Mouse (Mus musculus): ENCODE data around the gene Usp40. TPM values are rescaled to one million over a fixed set of nuclear protein-coding genes. Genes with fewer than 3 reads are reported as not detected.

Usp40 gene
- polyA plus RNA-seq, 1 experiment from 2014 or later = 32.8 TPM

GRCm38 (mm10) chr1:87908736-87909135 lies 99.6 kb downstream of the Usp40 start:
- no peak for ATAC-seq (ENCODE audit: insufficient number of reproducible peaks, insufficient read depth, low FRiP score, low read depth)
- no peak overlapping the region for H3K27ac ChIP-seq (replicated peaks in 1 of 2; ENCODE audit: control insufficient read depth in 1 of 2, insufficient read depth in 1 of 2, low read depth in 2 of 2, low read length in 2 of 2)
- no peaks in the 10 kb centered on the region for H3K9me3 ChIP-seq (ENCODE audit: control insufficient read depth, low read length)
- H3K4me1 ChIP-seq (ENCODE audit: control insufficient read depth in 2 of 2, insufficient read depth in 2 of 2, low read length in 2 of 2) = peaks cover 2 to 18% of the 10 kb centered on the region in 2 experiments; a peak in 3 of 4 replicates
- no peak overlapping the region for H3K9ac ChIP-seq (ENCODE audit: low read length)
- no peak overlapping the region for H3K4me2 ChIP-seq (ENCODE audit: low read length)
- H3K27me3 ChIP-seq (ENCODE audit: control insufficient read depth, insufficient read depth, low read length) = no peaks in the 10 kb centered on the region
- 88% methylated on average over 3 of the region's 3 CpGs for WGBS
- H3K4me3 ChIP-seq (ENCODE audit: control insufficient read depth in 1 of 2, insufficient read depth in 1 of 2, low read depth in 1 of 2, low read length in 2 of 2) = no peak overlapping the region
- peaks cover 11% of the 10 kb centered on the region; the same call in 1 of the 2 replicates for H3K36me3 ChIP-seq (ENCODE audit: control insufficient read depth, insufficient read depth, low read length)

DNA sequence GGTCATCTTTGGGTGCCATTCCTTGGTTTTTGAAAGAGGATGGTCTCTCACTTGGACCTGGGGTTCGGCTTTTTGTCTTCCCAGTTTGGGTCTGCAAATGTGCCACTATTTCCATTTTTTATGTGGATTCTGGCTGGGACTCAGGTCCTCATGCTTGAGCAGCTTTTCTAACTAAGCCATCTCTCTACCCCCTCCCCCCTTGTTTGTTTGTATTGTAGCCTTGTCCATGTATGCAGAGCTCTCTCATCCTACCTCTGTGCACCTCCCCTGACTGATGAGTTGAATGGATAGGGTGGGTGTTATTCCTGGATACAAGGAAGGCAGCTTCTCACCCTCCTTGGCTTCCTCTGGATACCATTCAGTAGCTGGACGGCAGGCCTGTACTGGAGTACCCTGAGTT lies 100.3 kb downstream of the Usp40 start:
- H3K4me2 ChIP-seq (ENCODE audit: low read length) = no peak overlapping the region
- no peak overlapping the region for H3K9ac ChIP-seq (ENCODE audit: low read length)
- peaks cover 11% of the 10 kb centered on the region; the same call in 1 of the 2 replicates for H3K36me3 ChIP-seq (ENCODE audit: control insufficient read depth, insufficient read depth, low read length)
- peaks cover 2 to 15% of the 10 kb centered on the region in 2 experiments; a peak in 3 of 4 replicates for H3K4me1 ChIP-seq (ENCODE audit: control insufficient read depth in 2 of 2, insufficient read depth in 2 of 2, low read length in 2 of 2)
- H3K27ac ChIP-seq (replicated peaks in 1 of 2; ENCODE audit: control insufficient read depth in 1 of 2, insufficient read depth in 1 of 2, low read depth in 2 of 2, low read length in 2 of 2) = no peak overlapping the region
- whole genome bisulfite sequencing = 89% methylated on average over 2 of the region's 2 CpGs
- H3K27me3 ChIP-seq (ENCODE audit: control insufficient read depth, insufficient read depth, low read length) = no peaks in the 10 kb centered on the region
- ATAC-seq (ENCODE audit: insufficient number of reproducible peaks, insufficient read depth, low FRiP score, low read depth) = no peak
- H3K9me3 ChIP-seq (ENCODE audit: control insufficient read depth, low read length) = no peaks in the 10 kb centered on the region
- no peak overlapping the region for H3K4me3 ChIP-seq (ENCODE audit: control insufficient read depth in 1 of 2, insufficient read depth in 1 of 2, low read depth in 1 of 2, low read length in 2 of 2)

GRCm38 (mm10) chr1:87906361-87906956 lies 101.9 kb downstream of the Usp40 start:
- no peak overlapping the region for H3K4me3 ChIP-seq (ENCODE audit: control insufficient read depth in 1 of 2, insufficient read depth in 1 of 2, low read depth in 1 of 2, low read length in 2 of 2)
- no peaks in the 10 kb centered on the region for H3K27me3 ChIP-seq (ENCODE audit: control insufficient read depth, insufficient read depth, low read length)
- no peak overlapping the region for H3K9ac ChIP-seq (ENCODE audit: low read length)
- H3K4me1 ChIP-seq (ENCODE audit: control insufficient read depth in 2 of 2, insufficient read depth in 2 of 2, low read length in 2 of 2) = peaks cover 3 to 9% of the 10 kb centered on the region in 2 experiments
- H3K4me2 ChIP-seq (ENCODE audit: low read length) = no peak overlapping the region
- peaks cover 11% of the 10 kb centered on the region; the same call in 1 of the 2 replicates for H3K36me3 ChIP-seq (ENCODE audit: control insufficient read depth, insufficient read depth, low read length)
- no peaks in the 10 kb centered on the region for H3K9me3 ChIP-seq (ENCODE audit: control insufficient read depth, low read length)
- H3K27ac ChIP-seq (replicated peaks in 1 of 2; ENCODE audit: control insufficient read depth in 1 of 2, insufficient read depth in 1 of 2, low read depth in 2 of 2, low read length in 2 of 2) = no peak overlapping the region
- 79% methylated on average over 5 of the region's 5 CpGs for WGBS
- no peak for ATAC-seq (ENCODE audit: insufficient number of reproducible peaks, insufficient read depth, low FRiP score, low read depth)

DNA sequence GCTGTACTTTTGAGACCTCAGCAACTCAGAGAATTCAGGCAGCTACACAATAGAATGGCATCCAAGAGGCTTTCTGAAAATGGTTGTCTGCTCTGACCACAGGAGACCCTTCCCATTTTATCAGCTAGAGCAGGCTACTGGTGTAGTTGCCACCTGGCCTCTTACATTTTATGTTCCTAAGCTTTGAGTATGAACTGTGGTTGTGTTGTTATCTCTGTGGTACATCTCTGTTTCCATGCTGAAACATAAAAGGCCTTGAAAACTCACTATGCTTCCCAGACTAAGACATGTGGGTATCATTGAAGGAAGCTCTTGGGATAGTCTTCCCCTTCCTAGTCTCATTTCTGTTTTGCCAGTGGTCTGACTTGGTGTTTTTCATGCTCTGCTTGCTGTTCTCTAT lies 106.2 kb downstream of the Usp40 start:
- no peak overlapping the region for H3K4me2 ChIP-seq (ENCODE audit: low read length)
- 0 out of 2 replicates have a peak, but pooled peaks cover 3% of the 10 kb centered on the region for H3K36me3 ChIP-seq (ENCODE audit: control insufficient read depth, insufficient read depth, low read length)
- H3K4me1 ChIP-seq (ENCODE audit: control insufficient read depth in 2 of 2, insufficient read depth in 2 of 2, low read length in 2 of 2) = peaks cover 11 to 17% of the 10 kb centered on the region in 2 experiments
- H3K9ac ChIP-seq (ENCODE audit: low read length) = no peak overlapping the region
- H3K27me3 ChIP-seq (ENCODE audit: control insufficient read depth, insufficient read depth, low read length) = no peaks in the 10 kb centered on the region
- no peaks in the 10 kb centered on the region for H3K9me3 ChIP-seq (ENCODE audit: control insufficient read depth, low read length)
- ATAC-seq (ENCODE audit: insufficient number of reproducible peaks, insufficient read depth, low FRiP score, low read depth) = no peak
- no peak overlapping the region for H3K27ac ChIP-seq (replicated peaks in 1 of 2; ENCODE audit: control insufficient read depth in 1 of 2, insufficient read depth in 1 of 2, low read depth in 2 of 2, low read length in 2 of 2)
- no peak overlapping the region for H3K4me3 ChIP-seq (ENCODE audit: control insufficient read depth in 1 of 2, insufficient read depth in 1 of 2, low read depth in 1 of 2, low read length in 2 of 2)

GRCm38 (mm10) chr1:87900979-87901378 lies 107.4 kb downstream of the Usp40 start:
- WGBS = 33% methylated on average over 6 of the region's 6 CpGs

GRCm38 (mm10) chr1:87899701-87900100 lies 108.7 kb downstream of the Usp40 start:
- ATAC-seq (ENCODE audit: insufficient number of reproducible peaks, insufficient read depth, low FRiP score, low read depth) = no peak
- Histone ChIP-seq H3K36me3 (ENCODE audit: control insufficient read depth, insufficient read depth, low read length) (0 out of 2 replicates have a peak, but pooled peaks cover 4% of the 10 kb centered on the region), H3K9me3 (ENCODE audit: control insufficient read depth, low read length) (no peaks in the 10 kb centered on the region), H3K4me3 (ENCODE audit: control insufficient read depth in 1 of 2, insufficient read depth in 1 of 2, low read depth in 1 of 2, low read length in 2 of 2) (no peak overlapping the region), H3K27ac (replicated peaks in 1 of 2; ENCODE audit: control insufficient read depth in 1 of 2, insufficient read depth in 1 of 2, low read depth in 2 of 2, low read length in 2 of 2) (no peak overlapping the region), H3K4me2 (ENCODE audit: low read length) (no peak overlapping the region), H3K27me3 (ENCODE audit: control insufficient read depth, insufficient read depth, low read length) (no peaks in the 10 kb centered on the region), H3K9ac (ENCODE audit: low read length) (no peak overlapping the region), H3K4me1 (ENCODE audit: control insufficient read depth in 2 of 2, insufficient read depth in 2 of 2, low read length in 2 of 2) (peaks cover 11 to 17% of the 10 kb centered on the region in 2 experiments)
- WGBS = 48% methylated on average over 2 of the region's 2 CpGs

More at GRCm38 (mm10) chr1:87900979-87901378, 107.4 kb downstream of the Usp40 start:
- peak overlapping the region; percentile 40 to 74 for H3K27ac ChIP-seq (replicated peaks in 1 of 2; ENCODE audit: control insufficient read depth in 1 of 2, insufficient read depth in 1 of 2, low read depth in 2 of 2, low read length in 2 of 2)
- H3K4me1 ChIP-seq (ENCODE audit: control insufficient read depth in 2 of 2, insufficient read depth in 2 of 2, low read length in 2 of 2) = peaks cover 11 to 17% of the 10 kb centered on the region in 2 experiments
- peak overlapping the region; percentile 11; the same call in 1 of the 2 replicates for H3K4me2 ChIP-seq (ENCODE audit: low read length)
- no peaks in the 10 kb centered on the region for H3K9me3 ChIP-seq (ENCODE audit: control insufficient read depth, low read length)
- no peaks in the 10 kb centered on the region for H3K27me3 ChIP-seq (ENCODE audit: control insufficient read depth, insufficient read depth, low read length)
- ATAC-seq (ENCODE audit: insufficient number of reproducible peaks, insufficient read depth, low FRiP score, low read depth) = peak; percentile 72
- 0 out of 2 replicates have a peak, but pooled peaks cover 4% of the 10 kb centered on the region for H3K36me3 ChIP-seq (ENCODE audit: control insufficient read depth, insufficient read depth, low read length)
- no peak overlapping the region for H3K4me3 ChIP-seq (ENCODE audit: control insufficient read depth in 1 of 2, insufficient read depth in 1 of 2, low read depth in 1 of 2, low read length in 2 of 2)
- H3K9ac ChIP-seq (ENCODE audit: low read length) = 0 out of 2 replicates have a peak overlapping the region, but pooled peaks have one; percentile 27

DNA sequence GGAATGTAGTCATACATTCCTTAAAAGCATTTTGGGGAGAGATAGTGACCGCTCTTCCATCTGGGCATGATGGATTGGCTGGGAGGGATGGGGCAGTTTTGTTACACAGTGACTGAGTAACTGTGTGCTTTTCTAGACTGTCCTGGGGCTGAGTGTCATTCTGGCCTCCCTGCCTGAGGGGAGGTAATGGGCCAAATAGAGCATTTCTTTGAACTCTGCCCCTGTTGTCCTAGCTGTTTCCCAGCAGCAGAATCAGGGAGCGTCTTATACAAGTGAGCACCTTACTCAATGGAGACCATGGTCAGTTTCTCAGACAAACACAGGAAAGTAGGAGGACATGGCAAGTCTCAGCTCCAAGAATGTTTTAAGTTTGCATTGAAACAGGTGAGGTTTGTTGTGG lies 111.4 kb downstream of the Usp40 start:
- ATAC-seq (ENCODE audit: insufficient number of reproducible peaks, insufficient read depth, low FRiP score, low read depth) = no peak
- Histone ChIP-seq H3K9ac (ENCODE audit: low read length) (no peak overlapping the region), H3K27ac (replicated peaks in 1 of 2; ENCODE audit: control insufficient read depth in 1 of 2, insufficient read depth in 1 of 2, low read depth in 2 of 2, low read length in 2 of 2) (no peak overlapping the region), H3K27me3 (ENCODE audit: control insufficient read depth, insufficient read depth, low read length) (no peaks in the 10 kb centered on the region), H3K4me1 (ENCODE audit: control insufficient read depth in 2 of 2, insufficient read depth in 2 of 2, low read length in 2 of 2) (peaks cover 11 to 17% of the 10 kb centered on the region in 2 experiments), H3K9me3 (ENCODE audit: control insufficient read depth, low read length) (no peaks in the 10 kb centered on the region), H3K36me3 (ENCODE audit: control insufficient read depth, insufficient read depth, low read length) (0 out of 2 replicates have a peak, but pooled peaks cover 4% of the 10 kb centered on the region), H3K4me3 (ENCODE audit: control insufficient read depth in 1 of 2, insufficient read depth in 1 of 2, low read depth in 1 of 2, low read length in 2 of 2) (no peak overlapping the region), H3K4me2 (ENCODE audit: low read length) (no peak overlapping the region)
- 82% methylated on average over 2 of the region's 2 CpGs for WGBS

Data from heart, embryonic 14.5 days (tissue).